Mouse (Mus musculus) left cerebral cortex, adult 6 months (tissue): ENCODE measurements around the gene Gm21170. TPM values are rescaled to one million over a fixed set of nuclear protein-coding genes. Genes with fewer than 3 reads are reported as not detected.

Source experiments
- long read RNA-seq, 2 experiments: library from polyadenylated mRNA; unstranded; transcript quantifications; one replicate each; pipeline ENCODE4 v2.0.0; 2019 to 2020
- polyA plus RNA-seq: library from polyadenylated mRNA; unstranded; fragments of <200 nt; fragmentation: Nextera tagmentation; gene quantifications from 2 replicates; pipeline ENCODE4 v1.2.3, GENCODE M21; 2021

Gene Gm21170
- not detected in 2 replicates for polyA plus RNA-seq
- long read RNA-seq, experiment 1 = 0 reads
- long read RNA-seq, experiment 2 = 0 reads

DNA sequence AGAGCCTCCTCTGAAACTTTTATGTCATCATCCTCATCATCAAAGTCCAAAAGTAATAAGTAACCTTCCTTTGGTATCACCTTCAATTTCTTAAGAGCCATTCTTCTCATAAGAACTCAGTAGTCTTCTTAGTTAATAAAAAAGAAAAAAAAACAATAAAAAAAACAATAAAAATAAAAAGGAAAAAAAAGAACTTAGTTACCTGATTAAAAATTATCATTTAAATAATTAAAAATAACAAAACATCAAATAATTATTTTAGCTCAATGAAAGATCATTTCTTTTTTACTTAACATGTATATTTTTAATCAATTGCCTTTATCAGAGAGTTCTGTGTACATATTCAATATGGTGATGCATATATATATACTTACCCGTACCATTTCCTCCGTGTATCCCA, at the start of gene Gm21170:
Gene Gm21170, minus strand, starts transcription at position 101 of the 400 bp plus-strand sequence.

Other genes starting within 250 kb of the Gm21170 start
- not detected in 2 replicates for gene Gm21256, start 240.1 kb downstream of the Gm21170 start, polyA plus RNA-seq